ENCODE assay signal across 8 mouse cellular contexts in genomic region chr8:11757568-11758481, GRCm38 (mm10). TPM values are rescaled to one million over a fixed set of nuclear protein-coding genes. Genes with fewer than 3 reads are reported as not detected.
A peak's percentile ranks its signal among the peaks of the same experiment; 100 is the strongest.
DNase-seq lines count a peak whose midpoint lies in the region; ATAC-seq lines count a peak whose summit lies in the region.

No protein-coding gene starts in this region.

- peak overlapping the region; percentile 90 for H3K9ac ChIP-seq in heart, embryonic 14.5 days (ENCODE audit: low read length)
- H3K9ac ChIP-seq in liver, embryonic 12.5 days = peak overlapping the region; percentile 92

- peak overlapping the region; percentile 94 to 95 for H3K4me3 ChIP-seq in heart, embryonic 14.5 days (ENCODE audit: control insufficient read depth in 1 of 2, insufficient read depth in 1 of 2, low read depth in 1 of 2, low read length in 2 of 2)
- H3K4me3 ChIP-seq in liver, embryonic 12.5 days = peak overlapping the region; percentile 91

- peak overlapping the region; percentile 80 for H3K4me2 ChIP-seq in heart, embryonic 14.5 days (ENCODE audit: low read length)
- peak overlapping the region; percentile 90 for H3K4me2 ChIP-seq in liver, embryonic 12.5 days

- DNase-seq in CD8-positive naive resting alpha-beta T cell, adult 2 months (ENCODE audit: low read depth in 2 of 2, low spot score in 2 of 2) = peak; percentile 89 to 90
- DNase-seq in c-Kit-negative CD71-positive TER-119-positive erythroid progenitor cells, embryonic 14.5 days (ENCODE audit: low read depth, low spot score) = peak; percentile 60
- DNase-seq in fibroblast of lung, adult 2 months (ENCODE audit: low read depth) = peak; percentile 44
- peak; percentile 96 for DNase-seq in kidney, postnatal 10 days
- peak; percentile 94 for DNase-seq in naive thymus-derived CD4-positive, alpha-beta T cell, adult 2 months (ENCODE audit: low read depth)
- peak; percentile 90 for DNase-seq in splenic B cell, adult 2 months (ENCODE audit: low read depth, low spot score)

- WGBS in heart, embryonic 14.5 days = 3% methylated on average over 59 of the region's 59 CpGs
- 3% methylated on average over 55 of the region's 59 CpGs for WGBS in liver, embryonic 12.5 days (ENCODE audit: insufficient replicate concordance)

- H3K4me1 ChIP-seq in heart, embryonic 14.5 days (ENCODE audit: control insufficient read depth in 2 of 2, insufficient read depth in 2 of 2, low read length in 2 of 2) = peaks cover 9 to 32% of the 10 kb centered on the region in 2 experiments; a peak in 3 of 4 replicates
- peaks cover 22% of the 10 kb centered on the region for H3K4me1 ChIP-seq in liver, embryonic 12.5 days

- H3K27me3 ChIP-seq in heart, embryonic 14.5 days (ENCODE audit: control insufficient read depth, insufficient read depth, low read length) = no peaks in the 10 kb centered on the region
- H3K27me3 ChIP-seq in liver, embryonic 12.5 days (replicated peaks) = no peaks in the 10 kb centered on the region
- no peaks in the 10 kb centered on the region for H3K27me3 ChIP-seq in splenic B cell, adult 2 months (ENCODE audit: control insufficient read depth, insufficient read depth, low read length, poor library complexity, severe bottlenecking)

- H3K36me3 ChIP-seq in heart, embryonic 14.5 days (ENCODE audit: control insufficient read depth, insufficient read depth, low read length) = no peaks in the 10 kb centered on the region
- no peaks in the 10 kb centered on the region for H3K36me3 ChIP-seq in liver, embryonic 12.5 days
- no peaks in the 10 kb centered on the region for H3K36me3 ChIP-seq in splenic B cell, adult 2 months (ENCODE audit: control insufficient read depth, insufficient read depth, low read length, poor library complexity, severe bottlenecking)

- H3K27ac ChIP-seq in heart, embryonic 14.5 days (replicated peaks in 1 of 2; ENCODE audit: control insufficient read depth in 1 of 2, insufficient read depth in 1 of 2, low read depth in 2 of 2, low read length in 2 of 2) = peak overlapping the region; percentile 54 to 74
- peak overlapping the region; percentile 70 for H3K27ac ChIP-seq in liver, embryonic 12.5 days

- peak; percentile 88 for ATAC-seq in heart, embryonic 14.5 days (ENCODE audit: insufficient number of reproducible peaks, insufficient read depth, low FRiP score, low read depth)
- peak; percentile 90 for ATAC-seq in liver, embryonic 12.5 days

- H3K9me3 ChIP-seq in heart, embryonic 14.5 days (ENCODE audit: control insufficient read depth, low read length) = no peaks in the 10 kb centered on the region
- no peaks in the 10 kb centered on the region for H3K9me3 ChIP-seq in liver, embryonic 12.5 days (replicated peaks)

RNA-seq across cellular contexts. Expression of gene Arhgef7, which starts 30.3 kb away (rescaled TPM):
- polyA plus RNA-seq in heart, embryonic 14.5 days (2014; fragmentation: Nextera tagmentation; extraction: Ambion mirVana) = 67.5 and 72.1 TPM in 2 replicates
- polyA plus RNA-seq in liver, embryonic 12.5 days (2016; fragmentation: Nextera tagmentation; extraction: Ambion mirVana) = 19.1 and 19.5 TPM in 2 replicates

RNA-seq across cellular contexts. Expression of gene 1700016D06Rik, which starts 57.0 kb away (rescaled TPM):
- not detected in 2 replicates for polyA plus RNA-seq in heart, embryonic 14.5 days (2014; fragmentation: Nextera tagmentation; extraction: Ambion mirVana)
- polyA plus RNA-seq in liver, embryonic 12.5 days (2016; fragmentation: Nextera tagmentation; extraction: Ambion mirVana) = not detected in 2 replicates

Comparison
In these comparisons a context has a peak if more than half of its experiments do, and no peak if none do; other contexts are left out.
1. Peak in every context shown above with its lines: DNase-seq, ATAC-seq, H3K4me3 ChIP-seq and H3K27ac ChIP-seq.
2. DNase-seq: peak in every context shown above with its lines; median percentile 96 in kidney, postnatal 10 days; 94 in naive thymus-derived CD4-positive, alpha-beta T cell, adult 2 months; 90 in splenic B cell, adult 2 months; 90 in CD8-positive naive resting alpha-beta T cell, adult 2 months; 60 in c-Kit-negative CD71-positive TER-119-positive erythroid progenitor cells, embryonic 14.5 days; 44 in fibroblast of lung, adult 2 months.